Mouse (Mus musculus): ENCODE data around the gene Ms4a15. TPM values are rescaled to one million over a fixed set of nuclear protein-coding genes. Genes with fewer than 3 reads are reported as not detected.

Gene Ms4a15
- not detected in 2 replicates for polyA plus RNA-seq (2021; fragmentation: Nextera tagmentation)
- long read RNA-seq, experiment 1, partial matches to known transcripts = 1 of 8 reads
- long read RNA-seq, experiment 1, other reads (novel, unspliced or antisense) = 5 of 8 reads
- long read RNA-seq, experiment 2 = 0 reads

GRCm38 (mm10) chr19:10993150-10993549 is at the start of gene Ms4a15:
Gene Ms4a15, minus strand, starts transcription at chr19:10993250.

DNA sequence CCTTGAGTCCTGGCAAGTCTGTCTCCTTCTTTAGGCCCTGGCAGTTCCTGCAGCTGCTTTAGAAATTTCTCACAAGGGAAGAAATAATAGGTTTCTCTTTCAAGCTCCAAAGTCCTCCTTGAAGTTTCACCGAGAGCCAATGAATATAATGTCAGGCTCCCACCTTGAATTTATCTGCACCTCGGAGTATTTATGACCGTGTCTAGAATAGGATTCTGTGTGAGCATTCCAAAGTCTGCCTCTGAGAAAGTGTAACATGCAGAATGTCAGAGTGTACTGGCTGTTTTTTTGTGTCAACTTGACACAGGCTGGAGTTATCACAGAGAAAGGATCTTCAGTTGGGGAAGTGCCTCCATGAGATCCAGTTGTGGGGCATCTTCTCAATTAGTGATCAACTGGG is 24.8 kb upstream of the Ms4a15 start, which contains the start of gene Ms4a18:
Gene Ms4a18, minus strand, starts transcription at position 141 of the 400 bp plus-strand sequence.

GRCm38 (mm10) chr19:10974238-10974865 is 18.7 kb downstream of the Ms4a15 start, which contains the start of gene Ms4a10:
Gene Ms4a10, minus strand, starts transcription at chr19:10974670.

GRCm38 (mm10) chr19:10949112-10949511 is 43.9 kb downstream of the Ms4a15 start, which contains the start of gene Ccdc86:
Gene Ccdc86, minus strand, starts transcription at chr19:10949266.

DNA sequence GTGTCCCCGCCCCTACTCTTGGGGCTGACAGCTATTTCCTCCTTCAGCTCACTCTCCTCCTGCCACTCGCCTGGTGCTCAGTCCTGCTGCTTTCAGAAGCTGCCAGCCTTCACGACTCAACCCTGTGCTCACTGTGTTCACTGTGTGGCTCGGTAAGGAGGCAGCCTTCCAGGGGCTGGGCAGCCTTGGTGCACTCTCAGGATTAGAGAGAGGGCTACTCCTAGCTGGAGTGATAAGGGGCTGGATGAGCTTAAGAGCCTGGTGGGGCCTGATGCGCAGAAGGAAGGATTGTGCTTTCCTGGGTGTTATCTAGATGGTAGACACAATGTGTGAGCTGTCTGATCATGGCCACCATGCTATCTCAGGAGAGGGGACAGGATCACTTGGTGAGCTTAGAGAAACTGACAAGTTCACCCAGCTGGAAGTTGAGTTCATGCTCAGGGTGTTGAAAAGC is 55.9 kb downstream of the Ms4a15 start, which contains the start of gene Ptgdr2:
Gene Ptgdr2, plus strand, starts transcription at position 51 of the 454 bp plus-strand sequence.

Other genes starting within 250 kb of the Ms4a15 start
- gene Cd6, start 163.2 kb downstream of the Ms4a15 start, polyA plus RNA-seq (2021; fragmentation: Nextera tagmentation) = 3.6 and 4.7 TPM in 2 replicates
- gene Slc15a3, start 153.5 kb downstream of the Ms4a15 start, polyA plus RNA-seq (2021; fragmentation: Nextera tagmentation) = 0.23 and 0.29 TPM in 2 replicates
- gene Tmem132a, start 123.3 kb downstream of the Ms4a15 start, polyA plus RNA-seq (2021; fragmentation: Nextera tagmentation) = 51.6 and 71.8 TPM in 2 replicates
- 48.6 and 51.7 TPM in 2 replicates for gene Tmem109, start 111.2 kb downstream of the Ms4a15 start, polyA plus RNA-seq (2021; fragmentation: Nextera tagmentation)
- 23.9 and 65.3 TPM in 2 replicates for gene Prpf19, start 98.0 kb downstream of the Ms4a15 start, polyA plus RNA-seq (2021; fragmentation: Nextera tagmentation)
- not detected in 2 replicates for gene Zp1, start 72.6 kb downstream of the Ms4a15 start, polyA plus RNA-seq (2021; fragmentation: Nextera tagmentation)
- 0.05 TPM in 1 of 2 replicates, not detected in the other for gene Ptgdr2, start 56.1 kb downstream of the Ms4a15 start, polyA plus RNA-seq (2021; fragmentation: Nextera tagmentation)
- gene Ccdc86, start 44.0 kb downstream of the Ms4a15 start, polyA plus RNA-seq (2021; fragmentation: Nextera tagmentation) = 4.8 and 6.0 TPM in 2 replicates
- not detected in 2 replicates for gene Ms4a10, start 18.6 kb downstream of the Ms4a15 start, polyA plus RNA-seq (2021; fragmentation: Nextera tagmentation)
- gene Ms4a18, start 24.8 kb upstream of the Ms4a15 start, polyA plus RNA-seq (2021; fragmentation: Nextera tagmentation) = not detected in 2 replicates
- not detected in 2 replicates for gene Ms4a8a, start 87.9 kb upstream of the Ms4a15 start, polyA plus RNA-seq (2021; fragmentation: Nextera tagmentation)
- not detected in 2 replicates for gene 1700017D01Rik, start 137.6 kb upstream of the Ms4a15 start, polyA plus RNA-seq (2021; fragmentation: Nextera tagmentation)
- gene 1700025F22Rik, start 172.1 kb upstream of the Ms4a15 start, polyA plus RNA-seq (2021; fragmentation: Nextera tagmentation) = not detected in 2 replicates
- gene Ms4a13, start 203.5 kb upstream of the Ms4a15 start, polyA plus RNA-seq (2021; fragmentation: Nextera tagmentation) = not detected in 2 replicates
- gene Ms4a12, start 239.2 kb upstream of the Ms4a15 start, polyA plus RNA-seq (2021; fragmentation: Nextera tagmentation) = not detected in 2 replicates